Mouse (Mus musculus) adrenal gland, postnatal 10 days (tissue): ENCODE measurements around the gene Slc12a5. TPM values are rescaled to one million over a fixed set of nuclear protein-coding genes. Genes with fewer than 3 reads are reported as not detected.

Experiments used
- DNase-seq: peaks from one replicate; pipeline ENCODE4 v3.0.0; 2021; ENCODE audit warnings: mixed read lengths
- total RNA-seq, 2 experiments: library from RNA; stranded (reverse); gene quantifications; 2 replicates each; pipeline ENCODE4 v1.2.3; 2021

Slc12a5 gene
- total RNA-seq, 2 experiments from 2014 or later: 4.5 to 7.7 TPM

DNA sequence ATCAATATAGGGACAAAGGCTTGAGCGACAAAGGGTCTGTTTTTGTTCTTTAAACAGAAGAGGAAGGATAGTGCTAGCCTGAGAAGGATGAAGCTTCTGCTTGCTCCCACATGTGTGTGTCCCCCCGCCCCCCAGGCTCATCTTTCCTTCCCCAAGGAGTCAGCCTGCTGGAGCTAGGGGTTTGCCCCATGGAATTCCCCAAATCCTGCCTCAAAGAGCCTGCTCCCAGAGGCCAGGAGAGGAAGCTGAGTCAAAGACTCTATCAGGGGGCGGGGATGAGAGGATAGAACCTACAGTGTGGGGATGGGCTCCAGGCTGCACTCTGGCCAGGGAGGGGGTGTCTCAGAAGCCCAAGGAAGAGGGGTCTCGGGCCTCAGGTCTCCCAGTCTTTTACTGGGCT, 13.1 kb upstream of the Slc12a5 start:
- DNase-seq: no peak

GRCm38 (mm10) chr2:164947930-164948329, 12.7 kb upstream of the Slc12a5 start:
- DNase-seq: no peak

DNA sequence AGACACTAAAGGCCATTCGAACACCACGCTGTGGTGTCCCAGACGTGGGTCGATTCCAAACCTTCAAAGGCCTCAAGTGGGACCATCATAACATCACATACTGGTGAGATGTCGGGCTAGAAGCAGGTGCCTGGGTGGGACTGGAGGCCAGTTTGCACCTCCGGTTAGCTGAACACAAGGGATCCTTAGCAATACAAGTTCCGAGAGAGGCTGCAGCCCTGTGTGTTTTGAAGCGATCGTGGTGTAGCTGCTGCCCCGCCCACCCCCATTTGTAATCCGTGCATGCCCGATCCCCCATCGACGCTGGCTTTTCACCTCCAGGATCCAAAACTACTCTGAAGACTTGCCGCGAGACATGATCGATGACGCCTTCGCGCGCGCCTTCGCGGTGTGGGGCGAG, 11.6 kb upstream of the Slc12a5 start:
- DNase-seq: no peak

DNA sequence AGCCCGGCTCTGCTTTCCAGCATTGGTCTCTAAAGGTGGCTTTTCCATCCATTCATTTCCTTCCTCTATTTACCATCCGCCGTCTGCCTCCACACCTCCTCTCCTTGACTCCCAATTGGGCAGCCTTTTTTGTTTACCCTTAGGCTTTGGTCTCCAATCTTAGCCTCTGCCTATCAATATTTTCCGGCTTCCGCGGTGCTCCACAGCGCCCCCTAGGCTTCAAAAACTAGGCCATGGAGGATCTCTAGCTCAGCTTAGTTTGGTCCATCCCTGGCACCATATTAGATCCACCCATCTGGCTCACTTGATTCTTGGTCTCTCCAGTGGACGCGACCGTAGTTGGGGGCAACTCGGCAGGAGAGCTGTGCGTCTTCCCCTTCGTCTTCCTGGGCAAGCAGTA, 10.1 kb upstream of the Slc12a5 start:
- DNase-seq: peak; percentile 29

DNA sequence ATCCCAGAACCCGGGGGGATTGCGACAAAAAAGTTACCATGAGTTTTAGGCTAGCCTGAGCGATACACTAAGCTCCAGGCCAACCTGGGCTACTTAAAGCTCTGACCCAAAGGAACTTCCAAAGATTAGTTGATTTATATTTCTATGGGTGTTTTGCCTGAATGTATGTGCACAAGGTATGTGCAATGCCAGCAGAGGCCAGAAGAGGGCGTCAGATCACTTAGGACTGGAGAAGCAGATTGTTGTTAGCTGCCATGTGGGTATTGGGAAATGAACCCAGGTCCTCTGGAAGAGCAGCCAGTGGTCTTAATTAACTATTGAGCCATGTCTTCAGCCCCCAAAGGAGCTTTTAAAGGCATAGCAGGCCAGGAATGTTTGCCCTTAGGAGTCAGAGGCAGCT, 8.9 kb upstream of the Slc12a5 start:
- no peak for DNase-seq

DNA sequence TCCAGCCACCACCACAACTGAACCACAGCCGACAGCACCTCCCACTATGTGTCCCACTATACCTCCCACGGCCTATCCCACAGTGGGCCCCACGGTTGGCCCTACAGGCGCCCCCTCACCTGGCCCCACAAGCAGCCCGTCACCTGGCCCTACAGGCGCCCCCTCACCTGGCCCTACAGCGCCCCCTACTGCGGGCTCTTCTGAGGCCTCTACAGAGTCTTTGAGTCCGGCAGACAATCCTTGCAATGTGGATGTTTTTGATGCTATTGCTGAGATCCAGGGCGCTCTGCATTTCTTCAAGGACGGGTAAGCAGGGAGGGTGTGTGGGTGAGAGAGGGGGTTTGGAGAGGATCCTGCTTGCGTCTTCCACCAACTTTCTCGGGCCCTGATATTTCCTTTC, 8.2 kb upstream of the Slc12a5 start:
- no peak for DNase-seq

GRCm38 (mm10) chr2:164953224-164953623, 7.4 kb upstream of the Slc12a5 start:
- DNase-seq: peak; percentile 92

DNA sequence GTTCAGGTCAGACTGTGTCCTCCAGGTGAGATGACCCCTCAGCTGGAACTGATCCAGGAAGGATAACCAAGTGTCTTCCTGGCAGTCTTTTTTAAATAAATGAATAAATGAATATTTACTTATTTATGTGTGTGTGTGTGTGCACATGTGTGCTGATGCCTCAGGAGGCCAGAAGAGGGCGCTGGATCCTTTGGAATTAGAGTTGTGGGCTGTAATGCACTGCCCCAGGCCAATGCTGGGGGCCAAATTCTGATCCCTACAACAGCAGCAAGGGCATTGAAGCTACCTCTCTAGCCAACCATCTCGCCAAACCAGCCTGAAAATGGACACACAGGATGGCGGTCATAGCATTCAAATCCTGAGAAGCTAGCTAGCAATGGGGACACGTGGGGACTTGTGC, 4.9 kb upstream of the Slc12a5 start:
- no peak for DNase-seq

GRCm38 (mm10) chr2:164956195-164956594, 4.4 kb upstream of the Slc12a5 start:
- DNase-seq: no peak

GRCm38 (mm10) chr2:164957548-164958315, 2.9 kb upstream of the Slc12a5 start:
- no peak for DNase-seq

DNA sequence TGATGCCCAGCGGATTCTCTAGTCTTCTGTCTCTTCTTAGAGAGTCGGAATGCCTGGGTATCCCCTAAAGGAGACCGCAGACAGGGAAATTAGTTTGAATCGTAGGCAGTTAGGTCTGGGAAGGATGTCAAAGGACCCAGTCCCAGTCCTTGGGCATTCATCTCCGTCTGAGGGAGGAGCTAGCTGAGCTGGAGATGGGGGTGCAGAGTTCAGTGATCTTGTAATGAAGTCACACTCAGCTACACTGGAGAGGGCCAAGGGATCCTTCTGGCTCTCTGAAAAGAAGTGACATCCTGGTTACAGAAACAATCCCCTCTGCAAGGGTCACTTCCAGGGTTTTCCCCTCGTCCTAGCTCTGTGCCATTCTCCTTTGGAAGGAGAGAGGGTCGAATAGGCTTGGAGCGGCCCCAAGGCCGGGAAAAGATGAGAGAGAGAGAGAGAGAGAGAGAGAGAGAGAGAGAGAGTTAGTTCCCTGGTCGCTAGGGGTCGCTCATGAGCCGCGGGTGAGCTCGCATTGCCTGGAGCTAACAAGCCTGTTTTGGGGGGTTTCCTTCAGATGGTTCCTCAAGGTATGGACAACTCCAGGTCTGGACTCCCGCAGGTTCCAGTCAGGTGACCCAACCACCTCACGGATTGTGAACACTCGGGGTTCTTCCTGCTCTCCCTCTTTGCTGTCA, 1.0 kb downstream of the Slc12a5 start:
- peak; percentile 87 for DNase-seq

DNA sequence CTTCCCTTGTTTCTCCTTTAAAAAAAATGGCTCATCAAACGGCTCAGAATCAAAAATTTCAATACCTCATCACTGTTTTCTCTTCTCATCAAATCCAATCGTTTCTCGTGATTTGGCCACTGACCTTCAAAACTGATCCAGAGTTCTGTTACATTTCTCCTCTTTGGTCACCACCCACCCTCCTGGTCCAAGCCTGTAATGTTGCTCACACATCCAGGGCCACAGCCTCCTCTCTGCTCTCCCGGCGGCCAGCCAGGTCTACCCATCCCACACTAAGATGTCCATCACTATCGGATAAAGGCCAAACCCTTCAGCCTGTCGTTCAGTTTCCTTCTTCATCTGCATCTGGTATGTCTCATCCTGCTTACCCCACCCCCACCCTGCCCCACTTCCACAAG, 1.6 kb downstream of the Slc12a5 start:
- no peak for DNase-seq

DNA sequence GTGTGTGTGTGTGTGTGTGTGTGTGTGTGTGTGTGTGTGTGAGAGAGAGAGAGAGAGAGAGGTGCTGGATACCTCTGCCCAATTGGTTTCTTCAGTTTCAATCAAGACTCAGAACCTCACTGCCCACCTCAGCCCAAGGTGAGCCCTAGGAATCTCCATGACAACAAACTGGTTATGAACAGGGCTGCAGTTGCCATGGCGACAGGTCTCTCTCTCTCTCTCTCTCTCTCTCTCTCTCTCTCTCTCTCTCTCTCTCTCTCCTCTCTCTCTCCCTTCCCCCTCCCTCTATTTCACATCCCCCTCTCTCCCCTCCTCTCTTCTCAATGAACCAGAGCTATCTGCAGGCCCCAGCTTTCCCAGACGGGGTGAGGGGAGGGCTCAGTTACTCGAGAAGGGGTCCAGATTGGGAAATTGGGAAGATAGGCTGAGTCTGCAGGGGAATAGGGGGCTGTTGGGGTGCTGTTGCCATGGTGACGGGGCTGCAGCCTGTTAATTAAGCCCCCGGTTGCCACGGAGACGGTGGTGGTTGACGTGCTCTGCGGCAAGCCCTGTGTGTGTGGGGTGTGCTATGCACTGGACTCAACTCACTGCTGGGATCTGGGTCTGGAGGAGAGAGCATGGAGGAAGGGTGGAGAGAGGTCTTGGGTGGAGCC, 3.8 kb downstream of the Slc12a5 start:
- DNase-seq: no peak

DNA sequence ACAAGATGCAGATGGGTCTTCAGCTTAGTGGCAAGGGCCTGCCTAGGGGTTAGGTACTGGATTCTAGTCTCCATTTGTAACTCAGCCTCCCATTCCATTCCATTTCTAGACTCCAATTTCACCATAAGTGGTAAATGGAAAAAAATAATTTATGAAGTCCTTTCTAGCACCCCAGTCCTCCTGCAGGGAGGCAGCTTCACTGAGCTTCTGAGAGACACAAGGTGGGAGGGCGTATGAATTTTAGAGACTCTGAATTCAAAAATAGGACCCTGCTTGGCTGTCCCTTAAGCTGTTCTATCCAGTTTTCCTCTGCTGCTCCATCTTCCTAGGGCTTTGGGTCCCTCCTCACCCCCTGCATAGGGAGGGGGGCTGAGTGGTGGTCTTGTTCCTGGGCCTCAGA, 4.4 kb downstream of the Slc12a5 start:
- DNase-seq: no peak

GRCm38 (mm10) chr2:164966381-164966780, 5.8 kb downstream of the Slc12a5 start:
- DNase-seq: peak; percentile 64

DNA sequence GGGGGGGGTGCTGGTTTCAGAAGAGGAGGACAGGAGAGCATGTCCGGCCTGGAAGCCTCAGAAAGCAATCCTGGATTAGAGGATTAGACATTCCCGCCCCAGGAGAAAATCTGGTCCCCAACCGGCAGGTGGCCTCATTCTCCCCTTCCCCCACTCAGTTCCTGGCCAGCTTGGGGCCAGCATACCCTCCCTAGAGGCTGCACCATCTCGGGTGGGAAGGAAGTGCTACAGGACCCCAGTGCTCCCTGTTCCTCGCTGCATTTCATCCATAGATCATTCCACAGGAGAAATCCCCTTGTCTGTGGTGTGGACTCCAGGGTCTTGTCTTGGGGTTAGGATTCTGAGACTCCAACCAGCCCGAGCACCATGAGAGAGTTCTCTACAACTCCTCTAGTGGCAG, 6.6 kb downstream of the Slc12a5 start:
- DNase-seq: no peak

DNA sequence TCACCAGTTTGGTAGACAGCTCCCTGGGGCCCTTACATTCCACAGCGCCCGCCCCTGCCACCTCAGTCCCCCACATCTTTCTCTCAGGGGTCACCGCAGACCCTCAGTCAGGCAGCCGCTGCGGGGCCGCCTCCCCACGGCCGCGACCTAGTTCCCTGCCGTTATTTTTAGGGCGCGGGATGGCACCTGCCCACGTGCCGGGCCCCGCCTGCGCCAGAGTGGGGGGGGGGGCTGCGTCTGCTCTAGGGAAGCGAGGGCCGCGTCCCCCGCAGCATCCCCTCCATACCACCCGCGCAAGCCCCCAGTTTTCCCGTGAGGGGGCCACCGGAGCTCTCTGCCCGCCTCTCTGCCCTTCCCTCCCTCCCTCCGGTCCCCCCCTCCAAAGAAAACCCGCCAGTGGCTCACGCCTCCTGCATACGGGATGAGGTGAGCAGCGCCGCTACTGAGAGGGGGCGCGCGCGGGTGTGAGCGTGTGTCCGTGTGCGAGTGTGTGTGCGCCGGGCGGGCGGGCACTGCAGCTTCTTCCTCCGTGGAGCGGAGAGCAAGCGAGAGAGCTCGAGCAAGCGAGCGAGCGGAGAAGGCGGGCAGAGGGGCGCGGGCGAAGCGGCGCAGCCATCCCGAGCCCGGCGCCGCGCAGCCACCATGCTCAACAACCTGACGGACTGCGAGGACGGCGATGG, 7.3 kb downstream of the Slc12a5 start:
- no peak for DNase-seq

DNA sequence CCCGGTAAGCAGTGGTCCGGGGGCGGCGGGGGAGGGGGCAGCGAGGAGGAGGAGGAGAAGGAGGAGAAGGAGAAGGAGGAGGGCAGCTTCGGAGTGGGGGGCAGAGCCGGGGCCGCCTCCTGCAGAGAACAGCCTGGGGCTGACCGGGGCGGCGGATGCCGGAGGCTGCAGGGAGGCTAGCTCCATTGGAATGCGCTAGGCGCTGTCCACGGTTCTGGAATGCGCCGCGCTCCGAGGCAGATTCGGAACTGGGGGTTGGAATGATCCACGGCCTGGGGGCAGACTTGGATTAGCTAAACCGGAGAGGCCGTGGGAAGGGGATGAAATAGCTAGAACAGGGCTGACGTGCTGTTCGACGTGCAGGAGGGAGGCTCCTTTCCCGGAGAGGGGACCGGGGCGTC, 7.8 kb downstream of the Slc12a5 start:
- peak; percentile 89 for DNase-seq

- DNase-seq: no peak
These were observed 8.8 kb downstream of the Slc12a5 start for GRCm38 (mm10) chr2:164969348-164969781.

- no peak for DNase-seq
These were observed 10.1 kb downstream of the Slc12a5 start for GRCm38 (mm10) chr2:164970631-164971196.

DNA sequence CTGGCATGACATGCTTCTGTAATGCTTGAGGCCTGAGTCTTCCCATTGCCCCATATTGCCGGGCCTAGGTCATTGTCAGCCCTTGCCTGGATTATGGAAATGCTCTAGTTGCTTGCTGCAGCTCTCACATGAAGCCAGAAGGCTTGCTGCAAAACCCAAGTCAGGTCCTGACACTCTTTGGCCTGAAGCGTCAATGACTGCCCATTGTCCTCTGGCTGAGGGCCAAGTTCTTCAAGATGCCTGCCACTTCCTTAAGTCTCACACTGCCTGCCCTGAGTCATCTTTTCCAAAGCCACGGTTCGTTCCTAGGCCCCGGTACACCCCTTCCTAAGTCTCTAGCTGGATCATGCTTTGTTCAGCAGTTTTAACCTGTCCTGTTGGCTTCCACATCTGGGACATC, 12.0 kb downstream of the Slc12a5 start:
- no peak for DNase-seq

- DNase-seq: no peak
These were observed 15.0 kb downstream of the Slc12a5 start for GRCm38 (mm10) chr2:164975611-164976010.
